Mouse (Mus musculus) lung, adult 2 months (tissue): ENCODE measurements around the gene Dab1.

ENCODE experiments used
- CTCF ChIP-seq: fragments of 200-500 bp; IDR thresholded peaks from 2 replicates; pipeline ENCODE4 v1.5.1; 2011; ENCODE audit warnings: mild to moderate bottlenecking, low read length, control low read depth; ENCODE audit not compliant: insufficient read depth
- POLR2A ChIP-seq: fragments of 200-500 bp; IDR thresholded peaks from 2 replicates; pipeline ENCODE4 v1.6.1; 2011; ENCODE audit warnings: low read depth, mild to moderate bottlenecking, control low read depth, low read length, borderline replicate concordance; ENCODE audit errors: extremely low read depth

GRCm38 (mm10) chr4:104432150-104432549, 813.0 kb downstream of the Dab1 start:
- TF ChIP-seq POLR2A (no peak), CTCF (no peak)
